In genomic region chr12:84400653-84401052, GRCm38 (mm10) we compare ENCODE assay signal across 13 mouse cellular contexts. TPM values are rescaled to one million over a fixed set of nuclear protein-coding genes. Genes with fewer than 3 reads are reported as not detected.
A peak's percentile ranks its signal among the peaks of the same experiment; 100 is the strongest.
DNase-seq lines count a peak whose midpoint lies in the region; ATAC-seq and TF ChIP-seq lines count a peak whose summit lies in the region.
"Had no signal": no experiment of that assay in that cellular context is flagged by ENCODE, and none has a peak within 500 bp of the region (broad histone marks: within the 10 kb centered on the region; RNA-seq: fewer than 3 reads in every experiment).

No protein-coding gene starts in this region.

- TF ChIP-seq CTCF in liver, adult 2 months (IDR thresholded peaks at IDR 0.05; ENCODE audit: low read depth, low read length) = no peak
- no peak for TF ChIP-seq CTCF in stomach, postnatal 0 days (IDR thresholded peaks at IDR 0.05; ENCODE audit: low read depth)

- peaks cover 3% of the 10 kb centered on the region; the same call in 1 of the 2 replicates for H3K79me2 ChIP-seq in liver, adult 2 months (ENCODE audit: control insufficient read depth, insufficient read depth, low read length)

- H3K4me3 ChIP-seq in liver, adult 2 months (ENCODE audit: insufficient read depth, low read depth, low read length) = peak overlapping the region; percentile 77
- peak overlapping the region; percentile 41 for H3K4me3 ChIP-seq in intestine, embryonic 16.5 days (ENCODE audit: low read length)
- no peak overlapping the region for H3K4me3 ChIP-seq in stomach, postnatal 0 days (ENCODE audit: low read depth, low read length)
- no peak overlapping the region for H3K4me3 ChIP-seq in hindbrain, embryonic 16.5 days (ENCODE audit: low read length)
- no peak overlapping the region for H3K4me3 ChIP-seq in midbrain, embryonic 16.5 days (ENCODE audit: low read depth, low read length)
- H3K4me3 ChIP-seq: heart, embryonic 15.5 days; limb, embryonic 12.5 days; midbrain, embryonic 10.5 days had no signal

- H3K9ac ChIP-seq in liver, adult 2 months (ENCODE audit: low read depth, low read length) = peak overlapping the region; percentile 93
- peak overlapping the region; percentile 57 for H3K9ac ChIP-seq in intestine, embryonic 16.5 days (ENCODE audit: low read depth, low read length)
- H3K9ac ChIP-seq in stomach, postnatal 0 days (ENCODE audit: low read length) = no peak overlapping the region
- no peak overlapping the region for H3K9ac ChIP-seq in hindbrain, embryonic 16.5 days (ENCODE audit: low read depth, low read length)
- H3K9ac ChIP-seq in midbrain, embryonic 16.5 days (ENCODE audit: low read depth, low read length) = no peak overlapping the region
- H3K9ac ChIP-seq: heart, embryonic 15.5 days; limb, embryonic 12.5 days had no signal

- no peaks in the 10 kb centered on the region for H3K27me3 ChIP-seq in liver, adult 2 months (ENCODE audit: control insufficient read depth, insufficient read depth, low read length)
- H3K27me3 ChIP-seq in intestine, embryonic 16.5 days (replicated peaks; ENCODE audit: control insufficient read depth, insufficient read depth, low read length) = no peaks in the 10 kb centered on the region
- H3K27me3 ChIP-seq in stomach, postnatal 0 days (ENCODE audit: control insufficient read depth, insufficient read depth, low read length) = no peaks in the 10 kb centered on the region
- no peaks in the 10 kb centered on the region for H3K27me3 ChIP-seq in hindbrain, embryonic 16.5 days (replicated peaks; ENCODE audit: control insufficient read depth, insufficient read depth, low read length)
- H3K27me3 ChIP-seq in midbrain, embryonic 16.5 days (ENCODE audit: control insufficient read depth, insufficient read depth, low read depth, low read length) = no peaks in the 10 kb centered on the region
- H3K27me3 ChIP-seq: heart, embryonic 15.5 days; limb, embryonic 12.5 days had no signal

- peak; percentile 84 for ATAC-seq in intestine, embryonic 16.5 days
- peak; percentile 82 for ATAC-seq in stomach, postnatal 0 days (ENCODE audit: low FRiP score, low TSS enrichment)
- no peak for ATAC-seq in hindbrain, embryonic 16.5 days
- ATAC-seq in midbrain, embryonic 16.5 days = no peak
- ATAC-seq: inflammation-experienced regulatory T-cells, adult 6 months had no signal

- 17% methylated on average over 3 of the region's 3 CpGs for WGBS in liver, adult 2 months
- 14% methylated on average over 3 of the region's 3 CpGs for WGBS in intestine, embryonic 16.5 days
- WGBS in stomach, postnatal 0 days = 22% methylated on average over 3 of the region's 3 CpGs
- 77% methylated on average over 3 of the region's 3 CpGs for WGBS in hindbrain, embryonic 16.5 days
- 76% methylated on average over 3 of the region's 3 CpGs for WGBS in midbrain, embryonic 16.5 days

- no peak for TF ChIP-seq EP300 in stomach, postnatal 0 days (optimal IDR thresholded peaks at IDR 0.05)

- H3K27ac ChIP-seq in liver, adult 2 months (replicated peaks; ENCODE audit: insufficient read depth, low read depth, low read length) = peak overlapping the region; percentile 100
- H3K27ac ChIP-seq in intestine, embryonic 16.5 days (ENCODE audit: low read length) = peak overlapping the region; percentile 87
- H3K27ac ChIP-seq in stomach, postnatal 0 days (replicated peaks) = peak overlapping the region; percentile 81
- H3K27ac ChIP-seq in hindbrain, embryonic 16.5 days (ENCODE audit: low read depth, low read length) = no peak overlapping the region
- no peak overlapping the region for H3K27ac ChIP-seq in midbrain, embryonic 16.5 days (ENCODE audit: low read length)
- H3K27ac ChIP-seq: heart, embryonic 15.5 days; limb, embryonic 12.5 days; midbrain, embryonic 10.5 days had no signal

- DNase-seq in liver, adult 2 months (ENCODE audit: extremely low read depth, low read depth, low spot score) = peak; percentile 95
- DNase-seq in liver = no peak
- peak; percentile 17 to 37 for DNase-seq in kidney, postnatal 4 days
- peak; percentile 62 for DNase-seq in stomach, postnatal 0 days (ENCODE audit: low spot score)
- DNase-seq in right cerebral cortex, postnatal 25 days = no peak
- DNase-seq: cerebellum, adult 11-12 months had no signal

- peak overlapping the region; percentile 49 for H3K4me2 ChIP-seq in intestine, embryonic 16.5 days (ENCODE audit: low read depth, low read length)
- H3K4me2 ChIP-seq in stomach, postnatal 0 days (replicated peaks; ENCODE audit: low read depth) = no peak overlapping the region
- H3K4me2 ChIP-seq in hindbrain, embryonic 16.5 days (ENCODE audit: low read length) = no peak overlapping the region
- no peak overlapping the region for H3K4me2 ChIP-seq in midbrain, embryonic 16.5 days (ENCODE audit: low read length)
- H3K4me2 ChIP-seq: heart, embryonic 15.5 days; limb, embryonic 12.5 days had no signal

- H3K4me1 ChIP-seq in liver, adult 2 months (ENCODE audit: control insufficient read depth, insufficient read depth, low read length) = peaks cover 16% of the 10 kb centered on the region
- peaks cover 8% of the 10 kb centered on the region for H3K4me1 ChIP-seq in intestine, embryonic 16.5 days (ENCODE audit: control insufficient read depth, insufficient read depth, low read length)
- no peaks in the 10 kb centered on the region for H3K4me1 ChIP-seq in stomach, postnatal 0 days (replicated peaks; ENCODE audit: control insufficient read depth, insufficient read depth)
- H3K4me1 ChIP-seq in hindbrain, embryonic 16.5 days (ENCODE audit: control insufficient read depth, insufficient read depth, low read depth, low read length) = no peaks in the 10 kb centered on the region
- H3K4me1 ChIP-seq in midbrain, embryonic 16.5 days (ENCODE audit: control insufficient read depth, insufficient read depth, low read length) = no peaks in the 10 kb centered on the region
- H3K4me1 ChIP-seq: limb, embryonic 12.5 days; midbrain, embryonic 10.5 days had no signal

- TF ChIP-seq POLR2A in liver, adult 2 months (IDR thresholded peaks at IDR 0.05; ENCODE audit: extremely low read depth, insufficient read depth, low read length) = peak; percentile 81; the same call in 1 of the 2 replicates

- no peaks in the 10 kb centered on the region for H3K9me3 ChIP-seq in intestine, embryonic 16.5 days (ENCODE audit: control insufficient read depth, low read length)
- no peaks in the 10 kb centered on the region for H3K9me3 ChIP-seq in stomach, postnatal 0 days (ENCODE audit: control insufficient read depth, low read length)
- H3K9me3 ChIP-seq in hindbrain, embryonic 16.5 days (ENCODE audit: control insufficient read depth, low read length) = no peaks in the 10 kb centered on the region
- H3K9me3 ChIP-seq in midbrain, embryonic 16.5 days (replicated peaks; ENCODE audit: control insufficient read depth, low read length, poor library complexity, severe bottlenecking) = no peaks in the 10 kb centered on the region
- H3K9me3 ChIP-seq: heart, embryonic 15.5 days; limb, embryonic 12.5 days; midbrain, embryonic 10.5 days had no signal

- peaks cover 13% of the 10 kb centered on the region; the same call in 1 of the 2 replicates for H3K36me3 ChIP-seq in liver, adult 2 months (ENCODE audit: control insufficient read depth, insufficient read depth, low read length)
- H3K36me3 ChIP-seq in intestine, embryonic 16.5 days (ENCODE audit: control insufficient read depth, insufficient read depth, low read length) = no peaks in the 10 kb centered on the region
- no peaks in the 10 kb centered on the region for H3K36me3 ChIP-seq in stomach, postnatal 0 days (ENCODE audit: control insufficient read depth, insufficient read depth, low read length)
- H3K36me3 ChIP-seq in hindbrain, embryonic 16.5 days (ENCODE audit: control insufficient read depth, insufficient read depth, low read length) = peaks cover 3% of the 10 kb centered on the region
- H3K36me3 ChIP-seq in midbrain, embryonic 16.5 days (ENCODE audit: control insufficient read depth, insufficient read depth, low read length) = no peaks in the 10 kb centered on the region
- H3K36me3 ChIP-seq: heart, embryonic 15.5 days; limb, embryonic 12.5 days; midbrain, embryonic 10.5 days had no signal

RNA-seq across cellular contexts. Expression of gene Entpd5, which starts 8.2 kb away (rescaled TPM):
- total RNA-seq in liver, adult 2 months (2014; rRNA removed) = 157 and 161 TPM in 2 replicates
- polyA plus RNA-seq in liver, adult 2 months (2012; rRNA removed) = 52.6 and 62.7 TPM in 2 replicates
- 53.0 and 60.2 TPM in 2 replicates for polyA plus RNA-seq in intestine, embryonic 16.5 days (2015; fragmentation: Nextera tagmentation; extraction: Ambion mirVana)
- 44.8 and 48.8 TPM in 2 replicates for polyA plus RNA-seq in stomach, postnatal 0 days (2015; fragmentation: Nextera tagmentation; extraction: Ambion mirVana)
- 11.9 and 14.6 TPM in 2 replicates for polyA plus RNA-seq in hindbrain, embryonic 16.5 days (2015; fragmentation: Nextera tagmentation; extraction: Ambion mirVana)
- 13.8 and 15.2 TPM in 2 replicates for polyA plus RNA-seq in midbrain, embryonic 16.5 days (2015; fragmentation: Nextera tagmentation; extraction: Ambion mirVana)

RNA-seq across cellular contexts. Expression of gene Bbof1, which starts 8.2 kb away (rescaled TPM):
- total RNA-seq in liver, adult 2 months (2014; rRNA removed) = 0.18 and 0.27 TPM in 2 replicates
- polyA plus RNA-seq in liver, adult 2 months (2012; rRNA removed) = not detected in 2 replicates
- polyA plus RNA-seq in intestine, embryonic 16.5 days (2015; fragmentation: Nextera tagmentation; extraction: Ambion mirVana) = 0.56 and 0.84 TPM in 2 replicates
- 0.68 and 0.74 TPM in 2 replicates for polyA plus RNA-seq in stomach, postnatal 0 days (2015; fragmentation: Nextera tagmentation; extraction: Ambion mirVana)
- 2.9 and 3.5 TPM in 2 replicates for polyA plus RNA-seq in hindbrain, embryonic 16.5 days (2015; fragmentation: Nextera tagmentation; extraction: Ambion mirVana)
- 4.6 and 4.7 TPM in 2 replicates for polyA plus RNA-seq in midbrain, embryonic 16.5 days (2015; fragmentation: Nextera tagmentation; extraction: Ambion mirVana)

RNA-seq across cellular contexts. Expression of gene Rnf113a2, which starts 16.3 kb away (rescaled TPM):
- 5.0 and 5.9 TPM in 2 replicates for total RNA-seq in liver, adult 2 months (2014; rRNA removed)
- 2.8 TPM in 2 replicates for polyA plus RNA-seq in liver, adult 2 months (2012; rRNA removed)
- 20.0 and 23.3 TPM in 2 replicates for polyA plus RNA-seq in intestine, embryonic 16.5 days (2015; fragmentation: Nextera tagmentation; extraction: Ambion mirVana)
- polyA plus RNA-seq in stomach, postnatal 0 days (2015; fragmentation: Nextera tagmentation; extraction: Ambion mirVana) = 21.6 and 22.0 TPM in 2 replicates
- 21.3 and 23.5 TPM in 2 replicates for polyA plus RNA-seq in hindbrain, embryonic 16.5 days (2015; fragmentation: Nextera tagmentation; extraction: Ambion mirVana)
- 22.3 and 22.4 TPM in 2 replicates for polyA plus RNA-seq in midbrain, embryonic 16.5 days (2015; fragmentation: Nextera tagmentation; extraction: Ambion mirVana)

RNA-seq across cellular contexts. Expression of gene Fam161b, which starts 39.0 kb away (rescaled TPM):
- total RNA-seq in liver, adult 2 months (2014; rRNA removed) = 0.09 and 0.13 TPM in 2 replicates
- polyA plus RNA-seq in liver, adult 2 months (2012; rRNA removed) = 0.15 and 0.16 TPM in 2 replicates
- 2.3 and 3.3 TPM in 2 replicates for polyA plus RNA-seq in intestine, embryonic 16.5 days (2015; fragmentation: Nextera tagmentation; extraction: Ambion mirVana)
- 0.72 and 0.88 TPM in 2 replicates for polyA plus RNA-seq in stomach, postnatal 0 days (2015; fragmentation: Nextera tagmentation; extraction: Ambion mirVana)
- 17.5 and 19.2 TPM in 2 replicates for polyA plus RNA-seq in hindbrain, embryonic 16.5 days (2015; fragmentation: Nextera tagmentation; extraction: Ambion mirVana)
- polyA plus RNA-seq in midbrain, embryonic 16.5 days (2015; fragmentation: Nextera tagmentation; extraction: Ambion mirVana) = 21.1 and 24.0 TPM in 2 replicates

RNA-seq across cellular contexts. Expression of gene Coq6, which starts 39.2 kb away (rescaled TPM):
- 21.2 and 23.0 TPM in 2 replicates for total RNA-seq in liver, adult 2 months (2014; rRNA removed)
- polyA plus RNA-seq in liver, adult 2 months (2012; rRNA removed) = 25.1 and 27.8 TPM in 2 replicates
- polyA plus RNA-seq in intestine, embryonic 16.5 days (2015; fragmentation: Nextera tagmentation; extraction: Ambion mirVana) = 51.2 and 53.8 TPM in 2 replicates
- 27.1 and 27.6 TPM in 2 replicates for polyA plus RNA-seq in stomach, postnatal 0 days (2015; fragmentation: Nextera tagmentation; extraction: Ambion mirVana)
- 45.4 and 48.2 TPM in 2 replicates for polyA plus RNA-seq in hindbrain, embryonic 16.5 days (2015; fragmentation: Nextera tagmentation; extraction: Ambion mirVana)
- 40.7 and 43.7 TPM in 2 replicates for polyA plus RNA-seq in midbrain, embryonic 16.5 days (2015; fragmentation: Nextera tagmentation; extraction: Ambion mirVana)

Comparison
In these comparisons a context has a peak if more than half of its experiments do, and no peak if none do; other contexts are left out.
1. DNase-seq: peak in liver, adult 2 months (single experiment), kidney, postnatal 4 days (2 of 2) and stomach, postnatal 0 days (single experiment); none in liver (single experiment) and right cerebral cortex, postnatal 25 days (single experiment).
2. H3K27ac ChIP-seq: peak in liver, adult 2 months (single experiment), intestine, embryonic 16.5 days (single experiment) and stomach, postnatal 0 days (single experiment); none in hindbrain, embryonic 16.5 days (single experiment) and midbrain, embryonic 16.5 days (single experiment).
3. H3K4me3 ChIP-seq: peak in liver, adult 2 months (single experiment) and intestine, embryonic 16.5 days (single experiment); none in stomach, postnatal 0 days (single experiment), hindbrain, embryonic 16.5 days (single experiment) and midbrain, embryonic 16.5 days (single experiment).
4. H3K9ac ChIP-seq: peak in liver, adult 2 months (single experiment) and intestine, embryonic 16.5 days (single experiment); none in stomach, postnatal 0 days (single experiment), hindbrain, embryonic 16.5 days (single experiment) and midbrain, embryonic 16.5 days (single experiment).
5. ATAC-seq: peak in intestine, embryonic 16.5 days (single experiment) and stomach, postnatal 0 days (single experiment); none in hindbrain, embryonic 16.5 days (single experiment) and midbrain, embryonic 16.5 days (single experiment).